Mouse (Mus musculus): ENCODE results near the gene Zfp568.

GRCm38 (mm10) chr7:29980761-29981160, 3.0 kb upstream of the Zfp568 start:
- TF ChIP-seq CTCF (IDR thresholded peaks at IDR 0.05; ENCODE audit: control insufficient read depth, insufficient read depth, insufficient replicate concordance, low read depth, low read length) (no peak), POLR2A (IDR thresholded peaks at IDR 0.05; ENCODE audit: control insufficient read depth, low read depth, low read length) (no peak)

Data from testis, adult 2 months (tissue).